Mouse (Mus musculus): ENCODE data around the gene Btbd35f18. TPM values are rescaled to one million over a fixed set of nuclear protein-coding genes. Genes with fewer than 3 reads are reported as not detected.

The Btbd35f18 gene
- not detected for polyA plus RNA-seq (2014; fragmentation: Illumina TruSeq; extraction: RNeasy Lipid Tissue Mini Kit (QIAGEN cat#74804); ENCODE audit: low read depth, low replicate concordance)

DNA sequence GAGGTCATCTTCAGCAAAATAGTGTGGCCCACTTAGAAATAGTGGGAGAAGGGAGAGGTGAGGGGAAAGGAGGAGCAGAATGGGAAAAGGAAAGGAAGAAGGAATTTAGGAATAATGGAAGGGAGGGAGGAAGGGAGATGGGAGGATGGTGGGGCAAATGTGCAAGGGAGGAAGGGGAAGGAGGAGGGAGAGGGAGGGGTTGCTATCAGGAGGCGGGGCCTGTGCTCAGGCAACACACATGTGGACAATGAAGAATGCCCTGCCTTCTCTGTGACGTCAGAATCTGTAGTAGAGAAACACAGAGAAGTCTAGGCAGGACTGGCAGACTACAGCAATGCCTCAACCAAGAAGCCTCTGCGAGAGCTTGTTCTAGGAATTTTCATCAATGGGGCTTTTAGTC is at the start of gene Btbd35f18:
Btbd35f18 (plus strand) TSS at position 301 of the 400 bp plus-strand sequence.

Other genes with a start within 250 kb of the Btbd35f18 start
- not detected for gene Btbd35f10, start 52.7 kb downstream of the Btbd35f18 start, polyA plus RNA-seq (2014; fragmentation: Illumina TruSeq; extraction: RNeasy Lipid Tissue Mini Kit (QIAGEN cat#74804); ENCODE audit: low read depth, low replicate concordance)

Measured in heart, adult 10 weeks (tissue).